Mouse (Mus musculus): ENCODE data around the gene Vmn1r233. TPM values are rescaled to one million over a fixed set of nuclear protein-coding genes. Genes with fewer than 3 reads are reported as not detected.
A peak's percentile ranks its signal among the peaks of the same experiment; 100 is the strongest.

Vmn1r233 gene
- not detected in 2 replicates for polyA plus RNA-seq (2015; fragmentation: Nextera tagmentation; extraction: Ambion mirVana)

DNA sequence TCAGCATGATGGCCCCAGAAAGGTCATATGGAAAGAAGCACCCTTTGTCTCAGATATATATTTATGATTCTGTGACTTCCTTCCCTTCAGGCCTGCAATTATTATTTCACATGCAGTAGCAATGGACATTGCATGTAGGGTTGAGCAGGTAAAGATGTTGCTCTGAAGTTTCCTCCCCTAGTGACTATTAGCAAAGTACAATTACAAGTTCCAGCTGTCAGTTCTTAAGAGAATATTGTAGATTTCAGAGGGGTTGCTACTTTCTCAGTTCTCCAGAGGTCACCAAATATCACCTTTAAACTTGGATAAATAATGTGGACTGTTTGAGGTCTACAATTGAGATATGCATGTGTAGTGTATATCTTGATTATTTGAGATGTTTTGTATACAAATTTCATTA is at the start of gene Vmn1r233:
Gene Vmn1r233, minus strand, starts transcription at position 101 of the 400 bp plus-strand sequence.
- no peak within 1 kb of the TSS for H3K9ac ChIP-seq
- no peak for ATAC-seq (ENCODE audit: low read depth)
- H3K4me1 ChIP-seq (replicated peaks) = no peaks in the 10 kb centered on the region
- H3K27ac ChIP-seq (replicated peaks) = no peak within 1 kb of the TSS
- H3K4me3 ChIP-seq = no peak within 1 kb of the TSS
- no peaks in the 10 kb centered on the region for H3K9me3 ChIP-seq
- no peaks in the 10 kb centered on the region for H3K27me3 ChIP-seq
- no peaks in the 10 kb centered on the region for H3K36me3 ChIP-seq
- H3K4me2 ChIP-seq = no peak within 1 kb of the TSS

DNA sequence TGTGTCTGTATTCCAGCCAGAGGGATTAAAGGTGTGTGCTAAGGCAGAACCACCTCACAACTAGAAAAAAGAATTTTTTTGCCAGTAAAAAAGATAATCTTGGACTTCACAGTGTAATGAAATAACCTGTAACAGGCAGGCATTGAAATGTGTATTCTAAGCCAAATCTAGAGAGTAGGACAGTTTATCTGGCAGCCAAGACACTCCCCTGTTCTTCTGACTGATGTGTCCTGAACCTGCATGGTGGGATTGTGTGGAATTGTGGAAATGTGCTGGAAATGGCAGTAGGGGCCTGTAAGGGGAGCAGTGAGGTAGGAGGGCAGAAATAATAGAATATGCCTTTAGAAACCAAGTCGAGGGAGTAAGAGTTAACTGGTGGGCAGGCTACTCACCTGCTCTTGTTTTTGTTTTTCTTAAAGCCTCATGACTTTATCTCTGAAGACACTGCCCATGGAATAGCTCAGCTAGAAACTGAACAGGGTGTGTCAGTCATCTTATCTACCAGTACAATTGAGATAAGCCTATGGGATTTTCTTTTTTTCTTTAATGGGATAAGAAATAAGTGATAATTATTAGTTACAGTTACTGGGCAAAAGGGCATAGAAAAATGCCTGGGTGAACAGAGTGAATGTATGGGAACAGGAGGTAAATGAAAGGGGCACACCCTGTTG is 22.3 kb upstream of the Vmn1r233 start:
- WGBS = 100% methylated on average over 1 of the region's 1 CpGs
- Histone ChIP-seq H3K4me3 (no peak overlapping the region), H3K9ac (no peak overlapping the region), H3K4me1 (replicated peaks) (no peaks in the 10 kb centered on the region), H3K36me3 (peaks cover 77% of the 10 kb centered on the region), H3K27ac (replicated peaks) (no peak overlapping the region), H3K27me3 (no peaks in the 10 kb centered on the region), H3K9me3 (no peaks in the 10 kb centered on the region), H3K4me2 (no peak overlapping the region)
- ATAC-seq (ENCODE audit: low read depth) = no peak

DNA sequence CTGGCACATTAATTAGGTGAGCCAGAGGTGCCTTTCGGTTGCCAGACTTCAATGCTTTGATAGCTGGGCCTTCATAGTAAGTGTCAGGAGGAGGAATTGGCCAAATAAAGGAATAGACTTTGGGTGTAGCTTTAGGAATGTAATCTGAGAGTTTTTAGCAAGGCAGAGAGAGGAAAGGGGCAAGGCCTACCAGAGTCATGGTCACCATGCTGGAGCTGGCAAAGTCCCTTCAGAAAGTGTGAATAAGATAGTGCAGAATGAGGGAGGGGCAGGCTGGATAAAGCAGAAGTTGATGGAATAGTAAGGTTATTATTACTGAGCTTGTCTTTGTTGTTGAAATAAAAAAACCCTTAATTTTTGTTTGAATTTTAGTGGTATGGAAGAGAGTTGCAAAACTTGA is 13.5 kb upstream of the Vmn1r233 start:
- Histone ChIP-seq H3K9me3 (no peaks in the 10 kb centered on the region), H3K9ac (peak overlapping the region; percentile 91), H3K27me3 (no peaks in the 10 kb centered on the region), H3K4me3 (peak overlapping the region; percentile 90), H3K4me2 (peak overlapping the region; percentile 87), H3K4me1 (replicated peaks) (peaks cover 24% of the 10 kb centered on the region), H3K36me3 (peaks cover 22% of the 10 kb centered on the region), H3K27ac (replicated peaks) (peak overlapping the region; percentile 94)
- no peak for ATAC-seq (ENCODE audit: low read depth)
- WGBS = 25% methylated on average over 1 of the region's 1 CpGs

DNA sequence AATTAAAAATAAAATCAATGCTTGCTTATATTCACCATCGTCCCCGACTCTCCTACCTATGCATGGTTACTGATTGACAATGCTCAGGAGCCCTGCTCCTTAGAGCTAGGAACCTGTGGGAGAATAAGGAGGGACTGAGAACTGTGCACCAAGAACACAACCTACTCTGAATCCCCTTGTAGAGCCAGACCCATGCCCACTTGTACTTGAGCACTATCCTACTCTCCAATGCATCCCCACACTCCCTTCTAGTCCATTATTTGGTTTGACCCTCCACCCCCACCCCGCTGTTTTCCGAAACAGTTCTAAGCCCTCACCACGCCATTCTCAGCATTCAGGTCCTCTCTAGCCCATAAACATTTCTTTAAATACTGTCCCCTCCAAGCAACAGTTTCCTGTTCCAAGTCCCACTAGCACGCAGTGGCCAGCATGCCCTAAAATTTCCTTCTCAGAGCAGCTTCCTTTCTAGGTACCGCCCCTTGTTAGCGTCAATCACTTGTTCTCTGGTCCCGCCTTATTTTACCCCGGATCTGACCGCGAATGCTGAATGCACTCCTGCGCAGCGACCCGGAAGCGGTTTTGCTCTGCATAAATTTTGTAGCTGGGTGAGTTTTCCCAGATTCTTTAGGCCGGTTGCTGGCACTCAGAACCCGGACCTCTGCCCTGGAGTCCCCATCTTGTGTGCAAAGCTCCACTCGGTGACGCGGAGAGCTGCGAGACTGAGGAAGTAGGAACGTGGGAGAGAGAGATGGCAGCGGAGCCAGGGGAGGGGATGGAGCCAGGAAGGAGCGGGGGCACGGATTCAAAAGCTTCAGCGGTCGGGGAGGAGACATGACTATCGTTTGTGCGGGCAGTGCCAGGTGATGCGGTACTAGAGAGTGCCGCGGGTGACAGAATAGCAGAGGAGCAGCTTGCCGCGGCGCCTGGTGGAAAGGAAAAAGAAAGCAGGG is 12.4 kb upstream of the Vmn1r233 start, which contains the start of gene Zfp160:
Gene Zfp160, plus strand, starts transcription at position 522 of the 950 bp plus-strand sequence.
- peaks cover 19% of the 10 kb centered on the region for H3K36me3 ChIP-seq
- peak; percentile 98 for ATAC-seq (ENCODE audit: low read depth)
- peak within 1 kb of the TSS; percentile 94 for H3K27ac ChIP-seq (replicated peaks)
- H3K9ac ChIP-seq = peak within 1 kb of the TSS; percentile 91
- H3K9me3 ChIP-seq = no peaks in the 10 kb centered on the region
- no peaks in the 10 kb centered on the region for H3K27me3 ChIP-seq
- peaks cover 24% of the 10 kb centered on the region for H3K4me1 ChIP-seq (replicated peaks)
- 6% methylated on average over 36 of the region's 36 CpGs for WGBS
- H3K4me2 ChIP-seq = peak within 1 kb of the TSS; percentile 87
- peak within 1 kb of the TSS; percentile 90 for H3K4me3 ChIP-seq

DNA sequence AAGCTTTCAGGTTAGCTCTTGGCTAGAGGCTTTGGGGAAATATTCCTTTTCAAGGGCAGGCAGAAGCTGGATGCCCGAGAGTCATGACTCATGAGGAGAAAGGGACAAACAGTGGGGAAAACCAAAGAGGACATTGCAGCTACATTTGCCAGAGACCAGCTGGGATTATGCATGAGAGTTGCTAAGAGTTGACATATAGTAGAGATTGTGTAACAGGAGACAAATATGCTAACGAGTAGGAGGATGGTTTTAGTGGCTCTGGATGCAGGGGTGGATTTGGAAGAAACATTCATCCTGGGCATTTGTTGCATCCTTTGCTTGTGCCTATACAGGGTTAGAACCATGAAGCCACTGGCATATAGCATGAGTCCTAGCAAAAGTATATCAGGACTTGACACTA is 2.5 kb downstream of the Vmn1r233 start:
- WGBS = 85% methylated on average over 2 of the region's 2 CpGs
- no peak overlapping the region for H3K27ac ChIP-seq (replicated peaks)
- H3K27me3 ChIP-seq = no peaks in the 10 kb centered on the region
- H3K9me3 ChIP-seq = no peaks in the 10 kb centered on the region
- no peaks in the 10 kb centered on the region for H3K4me1 ChIP-seq (replicated peaks)
- no peak overlapping the region for H3K9ac ChIP-seq
- H3K36me3 ChIP-seq = no peaks in the 10 kb centered on the region
- H3K4me3 ChIP-seq = no peak overlapping the region
- no peak overlapping the region for H3K4me2 ChIP-seq
- ATAC-seq (ENCODE audit: low read depth) = no peak

DNA sequence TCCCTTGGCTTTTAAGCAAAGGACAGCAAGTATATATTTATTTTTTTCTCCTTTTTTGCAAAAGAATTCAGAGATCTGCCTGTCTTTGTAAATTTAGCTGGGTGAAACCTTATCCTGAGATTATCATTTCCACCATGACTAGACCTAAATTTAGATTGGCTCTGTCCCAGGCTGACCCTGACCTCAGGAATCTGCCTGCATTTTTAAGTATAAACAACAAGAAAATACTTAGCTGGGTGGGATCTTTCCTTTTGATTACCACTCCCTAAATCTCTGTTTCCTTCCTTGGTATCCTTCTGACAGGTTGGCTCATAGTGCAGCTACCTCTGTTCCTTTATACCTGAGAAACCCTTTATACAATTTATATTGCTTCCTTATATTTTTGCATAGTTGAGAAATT is 29.6 kb downstream of the Vmn1r233 start:
- Histone ChIP-seq H3K36me3 (peaks cover 89% of the 10 kb centered on the region), H3K4me3 (no peak overlapping the region), H3K9me3 (no peaks in the 10 kb centered on the region), H3K4me1 (replicated peaks) (no peaks in the 10 kb centered on the region), H3K9ac (no peak overlapping the region), H3K27me3 (no peaks in the 10 kb centered on the region), H3K27ac (replicated peaks) (no peak overlapping the region), H3K4me2 (no peak overlapping the region)
- no peak for ATAC-seq (ENCODE audit: low read depth)

DNA sequence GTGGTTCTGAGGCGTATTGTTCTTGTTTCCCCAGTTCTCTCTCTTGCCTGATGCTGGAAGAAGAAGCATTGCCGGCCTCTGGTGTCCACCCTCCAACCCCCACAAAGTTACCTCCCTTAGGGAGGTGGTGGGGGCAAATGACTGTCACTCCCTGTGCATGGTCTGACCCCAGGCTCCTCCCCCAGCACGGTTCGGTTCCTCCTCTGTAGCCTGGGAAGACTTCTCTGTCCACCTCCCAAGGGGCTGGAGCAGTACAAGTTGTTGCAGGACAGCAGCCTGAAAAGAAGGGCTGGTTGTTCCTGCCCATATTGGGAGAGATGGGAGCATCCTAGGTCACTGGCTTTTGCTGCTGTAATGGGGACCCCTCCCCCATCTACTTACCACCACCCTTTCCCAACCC is 30.8 kb downstream of the Vmn1r233 start:
- ATAC-seq (ENCODE audit: low read depth) = no peak
- no peak overlapping the region for H3K9ac ChIP-seq
- no peak overlapping the region for H3K4me3 ChIP-seq
- no peak overlapping the region for H3K27ac ChIP-seq (replicated peaks)
- no peaks in the 10 kb centered on the region for H3K9me3 ChIP-seq
- no peak overlapping the region for H3K4me2 ChIP-seq
- H3K27me3 ChIP-seq = no peaks in the 10 kb centered on the region
- H3K4me1 ChIP-seq (replicated peaks) = no peaks in the 10 kb centered on the region
- peaks cover 97% of the 10 kb centered on the region for H3K36me3 ChIP-seq
- WGBS = 88% methylated on average over 4 of the region's 4 CpGs

DNA sequence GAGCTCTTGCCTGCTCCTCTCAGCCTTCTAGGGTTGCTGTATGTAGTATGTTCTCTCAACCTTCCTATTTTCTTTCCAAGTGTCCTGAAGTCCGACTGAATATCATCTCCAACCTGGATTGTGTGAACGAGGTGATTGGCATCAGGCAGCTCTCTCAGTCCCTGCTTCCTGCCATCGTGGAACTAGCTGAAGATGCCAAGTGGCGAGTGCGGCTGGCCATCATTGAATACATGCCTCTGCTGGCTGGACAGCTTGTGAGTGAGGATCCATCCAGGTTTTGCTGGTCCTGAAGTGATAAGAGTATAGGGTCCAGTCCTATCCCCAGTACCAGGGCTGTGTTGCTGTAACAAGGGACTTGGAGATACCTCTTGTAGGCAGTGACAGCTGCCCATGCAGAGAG is 35.9 kb downstream of the Vmn1r233 start:
- Histone ChIP-seq H3K27me3 (no peaks in the 10 kb centered on the region), H3K27ac (replicated peaks) (no peak overlapping the region), H3K36me3 (peaks cover 100% of the 10 kb centered on the region), H3K4me1 (replicated peaks) (no peaks in the 10 kb centered on the region), H3K9ac (no peak overlapping the region), H3K4me3 (no peak overlapping the region), H3K4me2 (no peak overlapping the region), H3K9me3 (no peaks in the 10 kb centered on the region)
- no peak for ATAC-seq (ENCODE audit: low read depth)
- WGBS = 95% methylated on average over 5 of the region's 5 CpGs

DNA sequence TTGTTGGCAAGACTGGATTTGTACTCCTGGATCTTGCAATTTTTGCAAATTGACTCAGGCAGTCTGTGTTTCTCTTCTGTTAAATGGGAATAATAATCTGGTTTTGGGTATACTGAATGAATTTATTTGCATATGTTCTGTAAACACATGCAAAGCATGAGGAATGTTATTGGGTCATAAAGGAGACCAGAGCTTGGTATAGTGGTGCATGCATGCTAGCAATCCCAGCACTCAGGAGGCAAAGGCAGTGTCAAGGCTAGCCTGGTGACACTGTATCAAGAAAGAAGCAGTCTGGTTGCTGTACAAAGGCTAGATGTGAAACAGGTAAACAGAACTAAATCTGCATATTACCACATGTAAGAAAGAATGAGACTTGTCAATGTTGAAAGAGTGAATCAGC is 49.6 kb downstream of the Vmn1r233 start:
- Histone ChIP-seq H3K36me3 (peaks cover 4% of the 10 kb centered on the region), H3K4me1 (replicated peaks) (peaks cover 50% of the 10 kb centered on the region), H3K4me3 (peak overlapping the region; percentile 65), H3K27me3 (no peaks in the 10 kb centered on the region), H3K4me2 (peak overlapping the region; percentile 87), H3K9me3 (no peaks in the 10 kb centered on the region), H3K9ac (peak overlapping the region; percentile 83), H3K27ac (replicated peaks) (peak overlapping the region; percentile 97)
- no peak for ATAC-seq (ENCODE audit: low read depth)

DNA sequence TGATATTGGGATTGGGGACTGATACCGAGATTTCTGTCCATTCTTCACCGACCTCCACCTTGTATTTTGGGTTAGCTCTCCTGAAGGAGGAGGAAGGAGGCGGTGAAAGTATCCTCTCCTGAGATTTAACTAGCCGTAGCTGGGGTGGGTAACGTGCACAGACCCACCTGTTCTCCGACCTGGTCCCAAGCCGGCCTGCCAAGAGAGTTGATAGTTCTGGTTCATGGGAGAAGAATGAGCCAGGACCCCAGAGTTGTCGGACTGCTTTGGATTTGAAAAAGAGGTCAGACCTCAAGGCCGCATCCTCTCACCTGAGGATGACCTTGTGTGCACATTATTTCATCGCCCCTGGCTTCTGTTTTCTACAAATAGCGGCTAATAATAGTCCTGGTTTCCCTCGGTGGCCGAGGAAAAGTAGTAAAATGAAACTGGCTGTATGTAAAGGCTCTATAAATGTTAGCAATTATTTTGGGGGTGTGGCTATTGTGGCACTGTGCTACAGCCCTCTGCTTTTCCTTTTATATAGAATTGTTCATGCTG is 50.2 kb downstream of the Vmn1r233 start:
- no peaks in the 10 kb centered on the region for H3K27me3 ChIP-seq
- peaks cover 50% of the 10 kb centered on the region for H3K4me1 ChIP-seq (replicated peaks)
- H3K9me3 ChIP-seq = no peaks in the 10 kb centered on the region
- H3K27ac ChIP-seq (replicated peaks) = peak overlapping the region; percentile 97
- peak overlapping the region; percentile 65 for H3K4me3 ChIP-seq
- H3K36me3 ChIP-seq = peaks cover under 1% of the 10 kb centered on the region; the same call in 1 of the 2 replicates
- H3K9ac ChIP-seq = peak overlapping the region; percentile 83
- peak overlapping the region; percentile 87 for H3K4me2 ChIP-seq
- ATAC-seq (ENCODE audit: low read depth) = 0 out of 2 replicates have a peak, but pooled peaks have one; percentile 1
- 1% methylated on average over 13 of the region's 13 CpGs for WGBS

DNA sequence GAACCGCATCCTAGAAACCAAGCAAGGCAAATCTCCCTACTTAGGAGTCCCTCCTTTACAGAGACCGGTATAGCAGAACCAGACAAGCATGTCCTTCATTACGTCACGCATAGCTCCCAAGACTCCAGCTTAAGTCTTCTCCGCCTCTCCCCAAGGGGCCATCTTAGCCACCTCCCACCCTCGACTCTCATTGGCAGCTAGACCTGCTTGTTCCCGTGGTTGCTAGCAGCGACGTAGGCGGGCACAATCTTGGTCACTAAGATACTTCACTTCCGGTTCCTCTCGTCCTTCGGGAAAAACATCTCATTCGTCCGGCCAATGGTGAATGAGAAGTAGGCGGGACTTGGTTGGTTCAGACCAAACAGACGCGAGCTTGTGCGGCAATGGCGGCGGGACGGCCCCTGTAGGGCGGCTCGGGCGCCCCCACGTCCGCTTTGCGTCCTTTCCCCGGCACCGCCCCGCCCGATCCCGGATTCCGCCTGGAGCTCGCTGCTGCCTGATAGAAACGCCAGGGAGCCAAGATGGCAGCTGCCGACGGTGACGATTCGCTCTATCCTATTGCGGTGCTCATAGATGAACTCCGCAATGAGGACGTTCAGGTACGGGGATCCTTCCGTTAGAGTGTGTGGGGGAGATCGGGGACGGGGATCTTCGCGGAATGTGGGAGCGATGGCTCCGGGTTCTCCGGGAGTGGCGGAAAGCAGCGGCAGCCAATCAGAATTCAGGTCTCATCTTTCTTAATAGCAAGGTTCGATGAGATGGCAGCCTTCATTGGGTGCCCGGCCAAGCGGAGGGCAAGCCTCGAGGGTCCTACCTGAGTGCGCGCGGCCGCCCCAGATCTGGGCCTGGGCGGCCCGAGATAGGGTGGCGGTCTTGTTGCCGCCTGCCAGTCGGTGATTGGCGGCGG is 51.0 kb downstream of the Vmn1r233 start, which contains the start of gene Ppp2r1a:
Gene Ppp2r1a, plus strand, starts transcription at position 327 of the 907 bp plus-strand sequence.
- ATAC-seq (ENCODE audit: low read depth) = peak; percentile 98
- no peaks in the 10 kb centered on the region for H3K36me3 ChIP-seq
- peak within 1 kb of the TSS; percentile 87 for H3K4me2 ChIP-seq
- H3K4me1 ChIP-seq (replicated peaks) = peaks cover 49% of the 10 kb centered on the region
- peak within 1 kb of the TSS; percentile 65 for H3K4me3 ChIP-seq
- no peaks in the 10 kb centered on the region for H3K27me3 ChIP-seq
- WGBS = under 1% methylated on average over 69 of the region's 69 CpGs
- peak within 1 kb of the TSS; percentile 83 for H3K9ac ChIP-seq
- H3K9me3 ChIP-seq = no peaks in the 10 kb centered on the region
- H3K27ac ChIP-seq (replicated peaks) = peak within 1 kb of the TSS; percentile 97
